Mouse (Mus musculus): ENCODE data around the gene Map3k19. TPM values are rescaled to one million over a fixed set of nuclear protein-coding genes. Genes with fewer than 3 reads are reported as not detected.

Map3k19 gene
- polyA plus RNA-seq, 1 experiment from 2014 or later: not detected

DNA sequence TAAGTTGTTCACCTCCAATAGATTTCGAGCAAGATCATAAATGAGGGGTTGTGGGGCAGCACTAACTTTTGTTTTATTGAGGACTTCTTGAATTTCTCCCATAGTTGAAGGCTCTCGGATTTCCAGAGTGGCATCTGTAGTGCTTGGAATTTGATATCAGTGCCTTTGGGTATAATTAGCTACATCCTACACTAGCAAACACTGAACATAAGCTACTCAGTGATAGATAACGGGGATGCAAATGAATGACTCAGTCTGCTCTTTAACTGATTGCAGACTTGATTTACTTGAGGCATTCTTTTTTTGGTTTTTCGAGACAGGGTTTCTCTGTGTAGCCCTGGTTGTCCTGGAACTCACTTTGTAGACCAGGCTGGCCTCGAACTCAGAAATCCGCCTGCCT, 65.9 kb downstream of the Map3k19 start:
- Histone ChIP-seq H3K9ac (ENCODE audit: low read length) (no peak overlapping the region), H3K4me2 (ENCODE audit: low read depth, severe bottlenecking) (no peak overlapping the region), H3K4me3 (ENCODE audit: low read depth, low read length) (no peak overlapping the region), H3K27ac (replicated peaks; ENCODE audit: low read depth, low read length) (no peak overlapping the region), H3K9me3 (ENCODE audit: control insufficient read depth, low read length) (no peaks in the 10 kb centered on the region), H3K36me3 (ENCODE audit: control insufficient read depth, insufficient read depth, low read length) (no peaks in the 10 kb centered on the region; the same call in 1 of the 2 replicates), H3K4me1 (ENCODE audit: control insufficient read depth, insufficient read depth, low read length) (no peaks in the 10 kb centered on the region), H3K27me3 (ENCODE audit: control insufficient read depth, insufficient read depth, low read length) (no peaks in the 10 kb centered on the region)
- 81% methylated on average over 6 of the region's 6 CpGs for WGBS
- ATAC-seq (ENCODE audit: insufficient number of reproducible peaks, low FRiP score, low TSS enrichment, low read depth) (no peak), DNase-seq (ENCODE audit: low spot score) (no peak)

DNA sequence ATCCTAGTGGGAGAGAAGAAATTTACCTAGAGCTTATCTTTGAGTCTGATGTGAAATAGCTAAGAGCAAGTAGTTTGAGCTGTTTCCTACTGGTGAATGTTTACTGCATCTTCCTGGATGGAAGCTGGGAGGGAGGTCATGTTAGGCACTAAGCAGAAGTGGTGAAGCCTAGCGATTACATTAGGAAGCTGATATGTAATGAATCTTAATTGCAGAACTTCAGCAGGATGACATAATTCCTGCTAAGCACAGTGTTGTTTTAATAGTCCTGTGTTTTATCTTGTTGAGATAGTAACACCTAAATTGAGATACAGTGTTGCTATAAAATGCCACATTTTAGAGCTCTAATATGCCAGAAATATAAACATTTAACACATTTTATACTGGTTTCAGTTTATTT, 68.9 kb downstream of the Map3k19 start:
- WGBS: 86% methylated on average over 1 of the region's 1 CpGs
- no peak overlapping the region for H3K4me3 ChIP-seq (ENCODE audit: low read depth, low read length)
- H3K36me3 ChIP-seq (ENCODE audit: control insufficient read depth, insufficient read depth, low read length): no peaks in the 10 kb centered on the region
- H3K27me3 ChIP-seq (ENCODE audit: control insufficient read depth, insufficient read depth, low read length): no peaks in the 10 kb centered on the region
- no peaks in the 10 kb centered on the region for H3K4me1 ChIP-seq (ENCODE audit: control insufficient read depth, insufficient read depth, low read length)
- no peak for ATAC-seq (ENCODE audit: insufficient number of reproducible peaks, low FRiP score, low TSS enrichment, low read depth)
- H3K4me2 ChIP-seq (ENCODE audit: low read depth, severe bottlenecking): no peak overlapping the region
- H3K9ac ChIP-seq (ENCODE audit: low read length): no peak overlapping the region
- no peak overlapping the region for H3K27ac ChIP-seq (replicated peaks; ENCODE audit: low read depth, low read length)
- no peaks in the 10 kb centered on the region for H3K9me3 ChIP-seq (ENCODE audit: control insufficient read depth, low read length)
- DNase-seq (ENCODE audit: low spot score): no peak

DNA sequence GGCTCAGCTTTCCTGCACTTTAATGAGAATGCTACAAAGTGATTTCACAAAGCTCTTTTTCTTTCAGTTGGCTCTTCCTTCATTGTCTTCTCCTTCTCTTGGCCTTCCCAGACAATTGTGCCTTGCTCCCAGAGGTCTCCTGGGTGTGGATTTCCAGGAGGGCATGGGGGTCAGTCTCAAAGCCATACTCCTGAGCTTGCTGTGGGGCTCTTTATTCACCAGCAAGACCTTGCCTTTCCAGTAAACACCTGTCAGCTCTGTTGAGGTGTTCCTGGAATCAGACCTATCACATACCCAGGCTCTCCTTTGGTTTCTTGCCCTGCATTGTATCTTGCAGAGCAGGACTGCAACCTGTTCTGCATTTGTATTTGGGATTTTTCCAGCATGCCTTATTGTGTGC, 71.0 kb downstream of the Map3k19 start:
- ATAC-seq (ENCODE audit: insufficient number of reproducible peaks, low FRiP score, low TSS enrichment, low read depth) (no peak), DNase-seq (ENCODE audit: low spot score) (no peak)
- Histone ChIP-seq H3K36me3 (ENCODE audit: control insufficient read depth, insufficient read depth, low read length) (no peaks in the 10 kb centered on the region), H3K9ac (ENCODE audit: low read length) (no peak overlapping the region), H3K4me2 (ENCODE audit: low read depth, severe bottlenecking) (no peak overlapping the region), H3K9me3 (ENCODE audit: control insufficient read depth, low read length) (no peaks in the 10 kb centered on the region), H3K4me3 (ENCODE audit: low read depth, low read length) (no peak overlapping the region), H3K27ac (replicated peaks; ENCODE audit: low read depth, low read length) (no peak overlapping the region), H3K4me1 (ENCODE audit: control insufficient read depth, insufficient read depth, low read length) (no peaks in the 10 kb centered on the region), H3K27me3 (ENCODE audit: control insufficient read depth, insufficient read depth, low read length) (no peaks in the 10 kb centered on the region)

DNA sequence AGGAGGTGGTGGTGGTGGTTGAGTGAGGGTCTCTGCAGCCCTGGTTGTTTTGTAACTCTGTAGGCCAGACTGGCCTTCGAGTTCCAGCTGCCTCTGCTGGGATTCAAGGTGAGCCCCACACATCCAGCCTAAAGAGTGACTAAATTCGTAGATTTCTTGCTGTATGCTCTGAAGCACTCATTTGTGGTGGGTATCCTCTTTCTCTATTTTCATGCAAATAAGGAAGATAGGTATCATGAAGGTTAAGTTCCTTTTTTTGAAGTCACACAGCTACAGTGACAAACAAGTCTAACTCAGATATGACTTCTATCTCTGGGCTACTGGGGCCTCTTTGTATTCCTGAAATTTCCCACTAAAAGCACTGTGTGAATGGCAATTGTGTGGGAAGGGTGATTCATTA, 74.0 kb downstream of the Map3k19 start:
- 77% methylated on average over 2 of the region's 2 CpGs for WGBS
- H3K9ac ChIP-seq (ENCODE audit: low read length): no peak overlapping the region
- no peak overlapping the region for H3K4me2 ChIP-seq (ENCODE audit: low read depth, severe bottlenecking)
- H3K27ac ChIP-seq (replicated peaks; ENCODE audit: low read depth, low read length): no peak overlapping the region
- DNase-seq (ENCODE audit: low spot score) (no peak), ATAC-seq (ENCODE audit: insufficient number of reproducible peaks, low FRiP score, low TSS enrichment, low read depth) (no peak)
- no peaks in the 10 kb centered on the region for H3K9me3 ChIP-seq (ENCODE audit: control insufficient read depth, low read length)
- no peaks in the 10 kb centered on the region for H3K27me3 ChIP-seq (ENCODE audit: control insufficient read depth, insufficient read depth, low read length)
- no peaks in the 10 kb centered on the region for H3K4me1 ChIP-seq (ENCODE audit: control insufficient read depth, insufficient read depth, low read length)
- 0 out of 2 replicates have a peak, but pooled peaks cover 3% of the 10 kb centered on the region for H3K36me3 ChIP-seq (ENCODE audit: control insufficient read depth, insufficient read depth, low read length)
- no peak overlapping the region for H3K4me3 ChIP-seq (ENCODE audit: low read depth, low read length)

DNA sequence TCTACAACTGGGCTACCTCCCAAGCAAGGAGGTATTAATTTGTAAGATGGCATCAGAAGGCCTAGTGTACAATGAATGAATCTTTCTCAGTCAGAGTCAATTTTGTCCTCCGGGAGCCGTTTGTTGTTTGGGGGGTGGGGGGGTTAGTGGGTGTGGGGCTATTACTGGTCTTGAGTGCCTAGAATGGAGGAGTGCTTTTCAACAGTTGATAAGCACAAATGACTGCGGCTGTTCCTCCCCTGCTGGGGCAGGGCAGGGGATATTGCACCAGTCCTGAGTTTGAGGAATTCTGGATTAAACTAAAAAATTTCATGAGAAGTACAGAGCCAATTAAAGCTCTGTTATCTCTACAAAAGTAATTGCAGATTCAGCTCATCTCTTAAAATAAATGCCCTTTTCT, 74.7 kb downstream of the Map3k19 start:
- no peaks in the 10 kb centered on the region for H3K9me3 ChIP-seq (ENCODE audit: control insufficient read depth, low read length)
- no peak overlapping the region for H3K4me2 ChIP-seq (ENCODE audit: low read depth, severe bottlenecking)
- DNase-seq (ENCODE audit: low spot score) (no peak), ATAC-seq (ENCODE audit: insufficient number of reproducible peaks, low FRiP score, low TSS enrichment, low read depth) (no peak)
- WGBS: 42% methylated on average over 3 of the region's 3 CpGs
- H3K27me3 ChIP-seq (ENCODE audit: control insufficient read depth, insufficient read depth, low read length): no peaks in the 10 kb centered on the region
- H3K4me3 ChIP-seq (ENCODE audit: low read depth, low read length): no peak overlapping the region
- no peaks in the 10 kb centered on the region for H3K4me1 ChIP-seq (ENCODE audit: control insufficient read depth, insufficient read depth, low read length)
- H3K27ac ChIP-seq (replicated peaks; ENCODE audit: low read depth, low read length): no peak overlapping the region
- H3K9ac ChIP-seq (ENCODE audit: low read length): no peak overlapping the region
- 0 out of 2 replicates have a peak, but pooled peaks cover 3% of the 10 kb centered on the region for H3K36me3 ChIP-seq (ENCODE audit: control insufficient read depth, insufficient read depth, low read length)

DNA sequence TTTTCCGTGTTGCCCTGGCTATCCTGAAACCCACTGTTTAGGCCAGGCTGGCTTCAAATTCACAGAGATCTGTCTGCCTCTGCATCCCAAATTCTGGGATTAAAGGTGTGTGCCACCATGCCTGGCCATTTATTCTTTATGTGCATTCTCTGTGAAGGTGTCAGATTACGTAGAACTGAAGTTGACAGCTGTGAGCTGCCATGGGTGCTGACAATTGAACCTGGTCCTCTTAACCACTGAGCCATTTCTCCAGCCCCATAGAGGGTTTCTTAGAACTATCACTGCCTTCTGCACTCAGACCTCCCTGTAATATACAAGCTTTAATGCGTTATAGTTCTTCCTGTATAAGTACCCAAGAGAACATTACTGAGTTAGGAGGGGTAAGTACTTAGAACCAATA, 76.2 kb downstream of the Map3k19 start:
- Histone ChIP-seq H3K9me3 (ENCODE audit: control insufficient read depth, low read length) (no peaks in the 10 kb centered on the region), H3K4me2 (ENCODE audit: low read depth, severe bottlenecking) (no peak overlapping the region), H3K4me1 (ENCODE audit: control insufficient read depth, insufficient read depth, low read length) (no peaks in the 10 kb centered on the region), H3K9ac (ENCODE audit: low read length) (no peak overlapping the region), H3K27me3 (ENCODE audit: control insufficient read depth, insufficient read depth, low read length) (no peaks in the 10 kb centered on the region), H3K4me3 (ENCODE audit: low read depth, low read length) (no peak overlapping the region), H3K36me3 (ENCODE audit: control insufficient read depth, insufficient read depth, low read length) (0 out of 2 replicates have a peak, but pooled peaks cover 3% of the 10 kb centered on the region), H3K27ac (replicated peaks; ENCODE audit: low read depth, low read length) (no peak overlapping the region)
- ATAC-seq (ENCODE audit: insufficient number of reproducible peaks, low FRiP score, low TSS enrichment, low read depth): no peak
- 92% methylated on average over 3 of the region's 3 CpGs for WGBS
- DNase-seq (ENCODE audit: low spot score): no peak

DNA sequence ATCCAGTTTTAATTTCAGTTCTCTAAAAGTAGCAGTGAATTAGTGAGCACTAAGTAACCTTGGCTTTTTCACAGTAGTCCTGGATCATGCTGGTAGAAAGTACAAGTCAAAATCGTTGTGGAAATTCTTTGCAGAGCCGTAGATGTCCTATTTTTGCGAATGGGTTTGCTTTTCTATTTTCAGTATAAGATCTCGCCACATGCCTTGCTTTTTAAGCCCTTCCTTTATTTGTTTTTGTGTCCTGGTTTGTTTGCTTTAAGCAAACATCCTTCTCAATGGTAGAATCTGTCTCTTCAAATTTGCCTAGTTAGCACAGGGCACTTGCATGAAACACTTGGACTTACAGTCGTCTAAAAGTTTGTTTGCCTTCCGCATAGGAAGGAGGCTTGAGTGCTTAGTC, 78.6 kb downstream of the Map3k19 start:
- WGBS: 74% methylated on average over 6 of the region's 6 CpGs

DNA sequence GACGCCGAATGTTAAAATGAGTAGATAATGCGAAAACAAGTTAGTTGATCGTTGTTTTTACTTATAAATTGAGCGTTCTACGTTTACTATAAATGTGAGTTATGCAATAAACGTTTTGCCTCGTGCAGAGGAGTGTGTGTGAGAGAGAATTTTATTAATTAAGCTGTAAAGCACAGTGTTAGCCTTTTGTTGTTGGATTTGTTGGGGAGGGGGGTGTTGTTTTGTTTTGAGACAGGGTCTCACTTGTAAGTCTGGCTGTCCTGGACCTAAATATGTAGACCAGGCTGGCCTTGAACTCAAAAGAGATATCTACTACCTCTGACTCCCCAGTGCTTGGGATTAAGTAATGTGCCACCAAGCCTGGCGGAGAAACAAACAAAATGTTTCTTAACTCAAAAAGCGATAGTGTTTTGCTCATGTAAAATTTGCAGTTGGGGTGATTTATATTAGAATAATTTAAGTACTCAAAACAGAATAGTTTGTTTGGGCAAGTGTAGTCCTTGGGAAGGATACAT, 79.6 kb downstream of the Map3k19 start:
- Histone ChIP-seq H3K9me3 (ENCODE audit: control insufficient read depth, low read length) (no peaks in the 10 kb centered on the region), H3K27ac (replicated peaks; ENCODE audit: low read depth, low read length) (no peak overlapping the region), H3K9ac (ENCODE audit: low read length) (peak overlapping the region; percentile 49; the same call in 1 of the 2 replicates), H3K36me3 (ENCODE audit: control insufficient read depth, insufficient read depth, low read length) (0 out of 2 replicates have a peak, but pooled peaks cover 3% of the 10 kb centered on the region), H3K27me3 (ENCODE audit: control insufficient read depth, insufficient read depth, low read length) (no peaks in the 10 kb centered on the region), H3K4me3 (ENCODE audit: low read depth, low read length) (peak overlapping the region; percentile 79), H3K4me1 (ENCODE audit: control insufficient read depth, insufficient read depth, low read length) (no peaks in the 10 kb centered on the region), H3K4me2 (ENCODE audit: low read depth, severe bottlenecking) (peak overlapping the region; percentile 72)
- ATAC-seq (ENCODE audit: insufficient number of reproducible peaks, low FRiP score, low TSS enrichment, low read depth) (no peak), DNase-seq (ENCODE audit: low spot score) (no peak)
- WGBS: 10% methylated on average over 10 of the region's 10 CpGs

More for the DNA sequence above, 78.6 kb downstream of the Map3k19 start:
- Histone ChIP-seq H3K4me3 (ENCODE audit: low read depth, low read length) (no peak overlapping the region), H3K27ac (replicated peaks; ENCODE audit: low read depth, low read length) (no peak overlapping the region), H3K4me2 (ENCODE audit: low read depth, severe bottlenecking) (no peak overlapping the region), H3K4me1 (ENCODE audit: control insufficient read depth, insufficient read depth, low read length) (no peaks in the 10 kb centered on the region), H3K9me3 (ENCODE audit: control insufficient read depth, low read length) (no peaks in the 10 kb centered on the region), H3K36me3 (ENCODE audit: control insufficient read depth, insufficient read depth, low read length) (0 out of 2 replicates have a peak, but pooled peaks cover 3% of the 10 kb centered on the region), H3K27me3 (ENCODE audit: control insufficient read depth, insufficient read depth, low read length) (no peaks in the 10 kb centered on the region), H3K9ac (ENCODE audit: low read length) (no peak overlapping the region)
- DNase-seq (ENCODE audit: low spot score) (no peak), ATAC-seq (ENCODE audit: insufficient number of reproducible peaks, low FRiP score, low TSS enrichment, low read depth) (no peak)

DNA sequence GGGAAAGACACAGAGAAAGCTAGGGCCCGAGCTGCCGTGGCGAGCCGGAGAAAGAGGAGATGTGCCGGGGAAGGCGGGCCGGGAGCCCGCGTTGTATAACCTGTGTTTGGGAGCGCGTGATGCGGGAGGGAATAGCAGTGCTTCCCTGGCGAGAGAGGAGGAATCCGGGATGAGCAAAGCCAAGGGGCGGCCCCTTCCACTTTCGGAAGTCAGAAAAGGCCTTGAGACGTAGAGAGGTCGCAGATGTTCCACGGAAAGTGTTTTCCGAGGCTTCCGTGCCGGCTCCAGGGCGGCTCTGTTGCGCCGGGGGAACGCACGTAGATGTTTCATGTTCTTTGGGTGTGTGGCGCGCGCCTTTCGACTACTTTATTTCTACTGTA, 80.3 kb downstream of the Map3k19 start:
- Histone ChIP-seq H3K4me1 (ENCODE audit: control insufficient read depth, insufficient read depth, low read length) (no peaks in the 10 kb centered on the region), H3K9ac (ENCODE audit: low read length) (peak overlapping the region; percentile 95), H3K36me3 (ENCODE audit: control insufficient read depth, insufficient read depth, low read length) (0 out of 2 replicates have a peak, but pooled peaks cover 3% of the 10 kb centered on the region), H3K9me3 (ENCODE audit: control insufficient read depth, low read length) (no peaks in the 10 kb centered on the region), H3K27me3 (ENCODE audit: control insufficient read depth, insufficient read depth, low read length) (no peaks in the 10 kb centered on the region), H3K27ac (replicated peaks; ENCODE audit: low read depth, low read length) (peak overlapping the region; percentile 83), H3K4me2 (ENCODE audit: low read depth, severe bottlenecking) (peak overlapping the region; percentile 72), H3K4me3 (ENCODE audit: low read depth, low read length) (peak overlapping the region; percentile 79)
- WGBS: under 1% methylated on average over 31 of the region's 31 CpGs
- DNase-seq (ENCODE audit: low spot score) (no peak), ATAC-seq (ENCODE audit: insufficient number of reproducible peaks, low FRiP score, low TSS enrichment, low read depth) (peak; percentile 42)

Data from limb, embryonic 11.5 days (tissue).